Mouse (Mus musculus) T-helper 17 cell (primary cell): ENCODE measurements at regions not wholly inside any gene's neighbourhood (a gene's known extent, or its start where the extent isn't known, plus 50 kb on each side); places are given as distances from the start of the nearest gene placed in this dataset.

Experiments used
- in situ Hi-C, 2 experiments: fragments of 300-600 bp; cut with MboI, MseI; formaldehyde crosslinking; loops; 1 replicate in 1 of 2; 2 replicates in 1 of 2; pipeline ENCODE4 v1.15.1; 2025; ENCODE audit warnings: high pct_unique_total_duplicates in 2 of 2

DNA sequence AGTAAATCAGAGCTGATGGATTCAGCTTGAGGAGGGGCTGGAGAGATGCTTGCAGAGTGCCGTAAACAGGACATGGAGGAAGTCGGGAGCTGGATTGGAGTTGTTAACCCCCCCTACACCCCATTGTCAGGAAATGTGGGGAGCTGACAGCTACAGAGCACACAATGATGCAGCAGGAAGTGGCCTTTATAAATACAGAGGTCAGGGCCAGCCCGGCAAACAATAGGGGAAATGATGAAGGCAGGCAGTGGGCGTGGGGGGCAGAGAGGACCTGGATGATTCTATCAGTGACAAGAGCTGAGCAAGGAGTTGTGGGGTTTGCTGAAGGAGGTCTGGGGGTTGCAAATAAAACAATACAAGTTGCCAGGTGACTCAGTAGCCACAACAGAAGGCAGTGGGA lies 265.3 kb downstream of the Ets1 start:
- in situ Hi-C loops = no loop called here

DNA sequence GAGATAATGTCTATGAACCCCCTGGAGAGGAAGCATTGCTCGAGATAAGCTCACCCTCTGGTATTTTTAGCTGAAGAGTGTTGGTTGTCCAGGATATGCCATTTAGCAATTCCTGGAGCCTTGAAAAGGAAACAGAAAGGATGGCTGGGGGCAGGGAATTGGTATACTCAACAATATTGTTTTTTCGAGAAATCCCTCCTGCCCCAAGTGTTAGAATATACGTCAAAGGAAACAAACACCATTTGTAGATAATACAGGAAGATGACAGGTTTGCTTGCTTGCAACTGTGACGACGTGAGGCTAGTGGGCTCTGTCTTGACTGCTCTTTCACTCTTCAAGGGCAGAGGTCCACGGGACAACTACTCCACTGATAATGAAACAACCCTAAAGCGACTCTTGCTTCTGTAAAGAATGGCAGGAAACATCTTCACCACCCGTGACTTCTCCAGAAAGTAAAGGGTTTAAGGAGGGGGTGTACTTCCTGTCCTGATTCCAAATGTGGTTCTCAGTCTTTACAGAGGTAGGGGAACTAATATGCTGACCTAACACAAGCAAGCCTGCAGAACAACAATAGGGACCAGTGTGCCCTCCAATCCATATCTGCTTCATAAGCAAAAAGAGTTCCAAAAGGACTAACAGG lies 270.3 kb downstream of the Ets1 start:
- in situ Hi-C loops = no loop called here

DNA sequence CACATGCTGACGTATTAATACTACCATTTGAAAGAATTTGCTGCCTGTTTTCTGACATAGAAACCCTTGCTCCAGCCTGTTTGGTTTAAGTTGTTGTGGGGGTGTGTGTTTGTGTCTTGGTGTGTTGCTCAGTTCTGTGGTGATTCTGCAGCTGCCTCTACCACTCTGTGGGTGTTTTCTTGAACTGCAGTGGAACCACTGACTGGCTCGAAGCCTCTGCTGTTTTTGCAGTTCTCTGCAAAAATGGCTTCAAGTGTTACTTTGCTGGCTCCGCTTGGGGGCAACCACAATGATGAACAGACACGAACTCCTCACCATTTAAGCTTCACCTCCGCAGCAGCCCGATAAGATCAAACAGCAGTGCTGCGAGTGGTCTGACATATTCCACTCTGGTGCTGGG lies 274.6 kb downstream of the Ets1 start:
- in situ Hi-C loops = loop anchor here (5.0 to 10.0 kb wide), 2 partner anchors 403 to 406 kb away; no protein-coding TSS in a partner anchor

DNA sequence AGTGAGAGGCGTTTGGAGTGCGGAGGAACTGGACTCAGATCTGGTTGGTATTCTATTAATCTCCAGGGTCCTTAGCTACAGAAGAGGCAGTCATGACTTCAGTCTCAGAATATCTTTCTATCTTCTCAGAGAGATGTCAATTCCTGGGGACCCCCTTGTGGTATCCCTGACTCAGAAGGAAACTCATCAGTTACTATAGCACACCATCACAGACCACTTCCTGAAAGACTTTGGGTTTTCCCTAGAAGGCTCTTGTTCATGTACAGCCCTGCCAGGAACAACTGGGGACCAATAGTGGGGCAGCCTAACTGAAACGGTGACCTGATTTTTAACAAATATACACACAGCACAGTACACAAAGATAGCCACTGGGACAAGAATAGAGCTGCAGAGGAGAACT lies 279.6 kb downstream of the Ets1 start:
- in situ Hi-C loops = loop anchor here (5.0 to 10.0 kb wide), 2 partner anchors 48 to 411 kb away; no protein-coding TSS in a partner anchor

DNA sequence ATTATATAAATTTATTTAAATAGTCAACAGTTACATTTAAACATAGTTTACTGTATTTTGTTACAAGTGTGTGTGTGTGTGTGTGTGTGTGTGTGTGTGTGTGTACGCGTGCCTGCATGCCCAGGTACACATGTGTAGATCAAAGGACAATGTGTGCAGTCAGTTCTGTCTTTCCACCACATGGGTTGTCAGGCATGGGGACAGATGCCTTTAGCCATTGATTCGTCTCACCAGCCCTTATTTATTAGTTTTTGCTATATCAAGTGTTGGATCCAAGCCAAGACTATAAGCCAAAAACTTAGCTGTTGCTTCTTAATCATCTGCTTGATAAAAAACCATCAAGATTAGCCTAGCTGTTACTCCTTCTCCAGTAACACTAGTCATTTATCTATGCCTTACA lies 280.7 kb downstream of the Ets1 start:
- in situ Hi-C loops = loop anchor here (5.0 to 10.0 kb wide), 2 partner anchors 49 to 412 kb away; no protein-coding TSS in a partner anchor

DNA sequence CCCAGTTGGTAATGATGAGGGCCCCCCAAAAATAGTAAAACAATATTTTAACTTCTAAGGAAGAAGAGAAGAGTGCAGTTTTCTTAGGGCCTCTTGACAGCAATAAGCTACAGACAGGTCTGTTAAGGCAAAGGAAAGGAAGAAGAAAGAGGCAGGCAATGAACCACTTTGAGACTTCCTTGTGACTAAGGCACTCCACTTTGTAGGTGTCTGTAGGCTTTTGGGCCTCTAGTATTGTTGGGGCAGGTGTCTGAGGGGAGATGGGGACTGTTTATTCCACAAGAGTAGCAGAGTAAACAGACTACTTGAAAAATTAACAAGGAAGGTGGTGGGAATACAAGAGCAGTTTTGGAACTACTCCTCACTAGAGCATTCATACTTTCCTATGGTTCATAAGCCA lies 287.9 kb downstream of the Ets1 start:
- in situ Hi-C loops = no loop called here

DNA sequence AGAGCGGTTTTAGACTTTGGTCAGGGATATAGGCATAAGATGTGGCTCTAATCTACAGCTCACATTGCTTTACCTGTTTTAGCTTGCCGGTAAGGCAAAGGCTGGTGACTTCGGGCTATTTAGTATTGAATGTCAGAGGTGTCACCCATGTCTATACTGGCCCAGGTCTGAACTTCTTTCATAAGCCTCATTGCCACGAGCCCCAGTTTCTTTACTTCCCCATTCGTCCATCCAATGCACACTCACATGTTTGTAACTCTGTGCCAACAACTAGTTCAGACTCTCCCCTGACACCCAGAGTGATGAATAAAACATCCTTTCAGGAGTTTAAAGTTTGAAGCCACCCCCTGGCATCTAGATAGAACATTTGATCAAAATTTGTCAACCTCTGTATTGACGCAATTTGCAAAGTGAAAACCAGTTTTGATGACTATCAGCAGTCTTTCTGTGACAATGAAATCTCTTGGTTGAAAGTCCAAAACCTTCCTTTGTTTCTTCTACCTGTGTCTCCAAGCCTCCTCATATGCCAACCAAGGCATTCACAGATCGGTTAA lies 288.4 kb downstream of the Ets1 start:
- in situ Hi-C loops = no loop called here

DNA sequence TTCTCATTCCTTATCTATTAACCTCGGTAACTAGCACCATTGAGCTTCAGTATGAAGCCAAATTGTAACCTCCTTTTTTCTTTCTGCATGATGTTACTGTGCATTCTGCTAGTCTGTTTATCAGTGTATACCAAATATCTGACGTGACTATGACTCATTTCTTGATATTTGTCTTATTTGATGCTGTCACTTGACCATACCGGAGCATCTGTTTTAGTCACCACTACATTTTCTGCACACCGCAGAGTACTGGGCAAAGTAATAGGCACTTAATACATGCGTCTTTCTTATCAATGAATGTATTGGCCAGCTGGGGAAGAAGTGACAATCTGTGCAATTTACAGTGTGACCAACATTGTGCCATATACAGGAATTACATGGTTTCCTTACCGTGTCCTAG lies 289.0 kb downstream of the Ets1 start:
- in situ Hi-C loops = loop anchor here in 1 of 2 experiments (25.0 kb wide), 1 partner anchor 338 kb away; no protein-coding TSS in a partner anchor

DNA sequence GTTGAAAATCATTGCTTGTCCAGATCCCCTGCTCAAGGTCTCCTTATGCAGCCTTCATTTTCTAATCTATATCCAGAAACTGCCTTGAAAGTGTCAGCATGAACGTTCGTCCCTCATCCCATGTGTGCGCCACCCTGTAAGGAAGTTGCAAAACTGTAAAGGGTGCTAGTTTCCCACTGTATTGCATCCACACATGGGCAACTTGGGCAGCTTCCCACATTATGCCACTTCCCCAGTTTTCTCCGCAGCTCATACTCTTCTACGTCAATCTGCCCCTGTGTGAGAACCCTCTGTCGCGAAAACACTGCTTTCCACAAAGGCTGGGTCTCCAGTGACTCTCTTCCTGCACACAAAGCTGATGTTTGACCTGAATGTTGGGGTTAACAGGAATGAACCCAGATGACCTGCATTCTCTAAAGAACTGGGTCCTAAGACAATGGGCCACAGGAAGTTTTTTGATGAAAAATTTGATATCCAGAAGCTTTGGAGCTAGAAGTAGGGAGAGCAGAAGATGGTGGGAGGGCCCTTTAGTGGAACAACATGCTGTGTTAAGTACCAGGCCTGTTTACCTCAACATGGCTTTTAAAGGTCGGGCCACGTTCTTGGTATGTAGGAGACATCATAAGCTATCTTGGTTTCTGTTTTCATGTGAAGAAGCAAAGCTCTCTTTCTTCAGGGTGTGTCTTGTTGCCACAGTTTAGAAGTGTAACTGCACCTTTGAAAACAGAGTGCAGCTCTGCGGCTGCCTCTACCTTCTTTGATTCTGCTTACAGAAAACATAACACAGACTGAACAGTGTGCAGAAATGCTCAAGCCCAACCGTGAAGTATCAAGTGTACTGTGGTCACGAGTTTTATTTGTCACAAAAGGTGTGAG lies 289.9 kb downstream of the Ets1 start:
- in situ Hi-C loops = loop anchor here in 1 of 2 experiments (25.0 kb wide), 1 partner anchor 339 kb away; no protein-coding TSS in a partner anchor

DNA sequence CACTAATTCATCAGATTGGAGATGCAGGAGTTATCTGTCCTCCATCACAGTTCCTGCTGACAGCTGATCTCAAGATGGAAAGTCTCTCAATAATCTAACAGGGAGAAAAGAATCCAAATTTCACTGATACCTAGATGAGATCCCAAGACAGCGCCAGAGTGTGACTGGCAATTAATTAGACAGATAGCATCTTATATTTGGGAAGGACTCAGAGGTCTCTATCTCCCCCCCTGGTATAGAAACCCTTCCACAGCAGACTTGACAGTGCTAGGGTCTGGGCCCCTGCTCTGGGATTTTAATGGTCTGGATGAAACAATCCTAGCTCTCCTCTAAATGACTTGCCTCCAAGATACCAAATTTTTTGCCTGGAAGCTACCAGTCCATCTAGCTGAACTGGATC lies 291.6 kb downstream of the Ets1 start:
- in situ Hi-C loops = loop anchor here in 1 of 2 experiments (25.0 kb wide), 1 partner anchor 340 kb away; no protein-coding TSS in a partner anchor

DNA sequence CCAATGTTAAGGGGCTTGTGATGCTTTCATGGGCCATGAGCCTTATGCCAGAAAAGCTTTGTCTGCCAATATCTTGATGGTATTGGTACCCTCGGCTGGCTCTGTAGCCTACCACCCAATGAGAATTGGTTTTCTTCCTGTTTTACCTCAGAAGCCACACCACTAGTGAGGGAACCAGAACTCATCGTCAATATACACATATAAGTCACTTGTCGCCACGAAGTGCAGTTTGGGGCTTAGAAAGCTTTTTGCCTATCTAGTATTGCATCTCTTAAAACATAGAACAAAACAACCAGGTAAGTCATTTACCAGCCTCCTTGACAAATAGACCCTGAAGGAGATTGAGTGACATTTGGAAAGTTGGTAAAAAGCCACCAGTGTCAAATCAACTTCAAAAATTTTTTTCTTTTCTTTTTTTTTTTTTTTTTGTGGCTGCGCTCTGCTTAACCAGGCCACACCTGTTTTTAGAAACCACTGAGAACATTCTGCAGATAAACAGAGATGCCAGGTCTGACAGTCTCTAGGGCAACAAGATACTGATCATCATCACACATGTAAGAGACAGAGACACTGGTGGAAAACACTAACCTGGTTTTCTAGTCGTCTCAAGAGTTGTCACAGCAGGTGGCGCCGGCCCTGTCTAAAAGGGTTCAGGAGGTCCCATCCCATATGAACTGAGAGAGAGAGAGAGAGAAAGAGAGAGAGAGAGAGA lies 292.4 kb downstream of the Ets1 start:
- in situ Hi-C loops = loop anchor here in 1 of 2 experiments (25.0 kb wide), 1 partner anchor 341 kb away; no protein-coding TSS in a partner anchor

DNA sequence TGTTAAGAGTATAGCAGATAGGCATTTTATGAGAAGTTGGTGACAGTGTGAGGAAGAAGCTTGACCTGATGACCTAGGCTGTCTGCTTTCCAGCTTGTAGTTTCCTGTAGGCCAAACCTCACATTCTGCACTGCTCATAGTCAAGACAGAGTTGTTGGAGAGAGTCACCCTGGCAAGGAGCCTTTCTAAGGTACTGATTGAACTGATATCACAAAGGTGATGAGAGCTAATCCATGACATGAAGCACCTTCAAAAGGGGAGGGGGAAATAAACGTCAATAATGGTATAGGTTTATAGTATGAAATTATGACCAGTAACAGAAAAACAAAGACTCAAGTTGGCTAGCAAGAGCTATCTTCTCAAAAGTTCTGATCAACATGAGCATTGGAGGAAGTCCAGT lies 293.3 kb downstream of the Ets1 start:
- in situ Hi-C loops = loop anchor here in 1 of 2 experiments (25.0 kb wide), 1 partner anchor 342 kb away; no protein-coding TSS in a partner anchor

DNA sequence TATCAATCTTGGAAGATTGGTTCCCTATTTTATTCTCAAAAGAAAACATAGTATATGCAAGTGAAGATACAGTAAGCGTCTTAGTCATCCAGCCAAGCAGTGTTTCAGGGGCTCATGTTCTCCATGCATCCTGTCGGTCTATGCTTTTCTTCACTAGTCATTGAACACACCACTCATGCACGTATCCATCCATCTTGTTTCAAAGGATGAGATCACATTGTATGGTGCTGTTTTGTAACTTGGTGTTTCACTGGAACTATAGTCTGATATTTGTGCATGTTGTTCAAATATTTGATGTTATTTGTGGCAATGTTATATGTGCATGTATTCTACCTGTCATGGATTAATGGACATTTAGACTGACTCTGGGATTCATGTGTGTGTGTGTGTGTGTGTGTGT lies 293.8 kb downstream of the Ets1 start:
- in situ Hi-C loops = loop anchor here in 1 of 2 experiments (10.0 to 25.0 kb wide), 3 partner anchors 195 to 1905 kb away; no protein-coding TSS in a partner anchor

DNA sequence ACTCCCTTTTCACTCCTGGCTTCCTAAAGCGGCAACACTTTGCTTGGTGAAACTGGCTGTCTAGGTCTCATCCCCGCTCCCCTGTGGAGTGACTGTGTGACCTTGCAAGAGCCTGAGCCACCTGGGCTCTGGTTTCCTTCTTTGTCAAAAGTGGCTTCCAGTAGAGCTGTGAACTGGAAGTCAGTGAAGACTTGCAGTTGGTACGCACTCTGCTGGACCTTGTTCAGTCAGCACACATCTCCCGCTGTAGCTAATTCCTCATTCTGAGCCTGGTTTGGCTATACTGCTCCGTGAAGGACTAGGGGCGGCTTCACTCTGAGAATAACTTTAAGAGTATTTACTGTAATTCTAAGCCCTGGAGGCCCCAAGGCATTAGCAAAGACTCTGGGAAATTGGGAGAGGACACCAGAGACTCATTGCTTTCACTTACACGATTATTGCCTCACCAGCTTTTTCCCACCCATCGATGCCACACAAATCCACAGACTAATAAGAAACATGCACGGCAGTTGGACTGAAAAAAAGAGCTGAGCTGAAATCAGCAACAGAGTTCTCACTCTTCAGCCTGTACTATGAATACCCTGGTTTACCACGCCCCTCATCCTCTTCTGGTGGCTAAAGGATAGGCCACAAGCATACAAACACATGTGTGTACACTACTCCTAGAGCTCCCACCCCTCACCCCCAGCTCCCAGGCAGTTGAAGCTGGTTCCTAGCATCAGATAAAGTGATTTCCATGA lies 295.4 kb downstream of the Ets1 start:
- in situ Hi-C loops = loop anchor here in 1 of 2 experiments (10.0 to 25.0 kb wide), 3 partner anchors 197 to 1907 kb away; no protein-coding TSS in a partner anchor

DNA sequence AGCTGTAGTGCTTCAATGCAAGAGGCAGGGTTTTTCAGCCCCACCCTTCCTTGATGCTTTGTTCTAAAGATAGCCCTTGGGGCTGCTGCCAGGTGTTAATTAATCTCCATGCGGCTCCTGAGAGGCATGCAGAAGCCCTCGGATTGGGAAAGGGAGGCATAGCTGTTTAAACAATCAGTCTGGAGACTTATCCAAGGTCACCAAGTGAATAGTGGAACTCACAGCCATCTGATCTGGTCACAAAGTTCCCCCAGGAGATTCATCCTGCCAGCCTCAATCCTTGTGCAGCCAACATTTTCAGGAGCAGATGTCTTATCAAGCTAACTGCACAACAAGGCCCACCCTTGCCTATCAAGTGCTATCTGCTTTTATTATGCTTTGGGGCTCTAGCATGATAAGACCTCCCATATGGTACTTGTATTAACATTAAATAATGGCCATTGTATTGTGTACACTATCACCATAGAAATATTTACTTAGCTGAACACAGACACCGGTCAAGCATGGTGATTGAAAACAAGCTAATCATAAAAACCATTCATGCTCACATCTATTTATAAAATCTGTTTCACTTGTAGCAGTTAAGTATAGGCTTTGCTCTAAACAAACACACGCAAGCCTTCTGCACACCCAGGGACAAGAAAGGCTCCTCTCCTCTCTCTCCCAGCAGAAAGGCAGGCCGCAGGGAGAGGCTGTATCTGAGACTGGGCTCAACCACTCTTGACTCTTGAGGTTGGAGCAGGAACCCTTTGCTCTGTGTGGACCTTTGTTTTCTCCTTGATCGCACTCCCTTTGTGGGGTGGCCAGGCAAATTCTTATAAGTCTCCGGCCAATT lies 297.4 kb downstream of the Ets1 start:
- in situ Hi-C loops = loop anchor here in 1 of 2 experiments (10.0 to 25.0 kb wide), 3 partner anchors 199 to 1909 kb away; no protein-coding TSS in a partner anchor

DNA sequence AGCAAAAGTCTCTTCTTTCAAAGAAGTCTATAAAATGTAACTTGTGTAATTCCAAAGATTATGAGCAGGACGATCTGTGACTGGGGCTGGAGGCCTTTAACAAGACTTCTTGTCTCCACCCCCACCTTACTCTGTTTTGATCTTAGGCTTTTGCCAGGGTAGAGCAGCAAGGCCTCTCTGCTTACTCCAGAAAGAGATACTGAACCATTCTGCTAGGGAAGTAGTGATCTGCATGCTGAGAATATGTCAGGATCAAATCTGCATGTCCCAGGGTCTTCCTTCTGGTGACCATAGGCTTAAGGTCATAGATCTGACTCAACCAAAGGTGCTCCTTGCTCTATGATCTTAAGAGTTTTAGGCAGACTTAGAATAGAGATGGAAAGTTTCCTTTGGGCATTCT lies 298.4 kb downstream of the Ets1 start:
- in situ Hi-C loops = loop anchor here in 1 of 2 experiments (10.0 to 25.0 kb wide), 3 partner anchors 200 to 1910 kb away; no protein-coding TSS in a partner anchor

DNA sequence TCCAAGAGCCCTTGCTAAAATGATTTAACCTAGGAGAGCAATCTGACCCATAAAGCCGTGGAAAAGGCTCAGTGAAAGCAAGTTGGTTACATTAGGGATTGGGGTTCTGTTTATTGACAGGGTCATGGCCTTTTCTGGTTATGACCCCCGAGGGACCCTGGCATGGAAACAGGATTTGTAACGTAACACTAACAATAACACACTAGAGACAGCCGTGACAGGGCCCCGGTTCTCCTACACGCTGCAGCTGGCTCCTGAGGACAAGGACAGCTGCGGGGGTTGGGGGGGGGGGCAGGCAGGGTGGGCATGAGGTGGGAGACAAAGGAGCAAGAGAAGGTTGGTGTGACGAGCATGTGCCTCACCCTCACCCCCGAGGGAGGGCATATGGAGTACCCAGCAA lies 300.4 kb downstream of the Ets1 start:
- in situ Hi-C loops = loop anchor here (5.0 to 25.0 kb wide), 5 partner anchors 39 to 1912 kb away; no protein-coding TSS in a partner anchor

DNA sequence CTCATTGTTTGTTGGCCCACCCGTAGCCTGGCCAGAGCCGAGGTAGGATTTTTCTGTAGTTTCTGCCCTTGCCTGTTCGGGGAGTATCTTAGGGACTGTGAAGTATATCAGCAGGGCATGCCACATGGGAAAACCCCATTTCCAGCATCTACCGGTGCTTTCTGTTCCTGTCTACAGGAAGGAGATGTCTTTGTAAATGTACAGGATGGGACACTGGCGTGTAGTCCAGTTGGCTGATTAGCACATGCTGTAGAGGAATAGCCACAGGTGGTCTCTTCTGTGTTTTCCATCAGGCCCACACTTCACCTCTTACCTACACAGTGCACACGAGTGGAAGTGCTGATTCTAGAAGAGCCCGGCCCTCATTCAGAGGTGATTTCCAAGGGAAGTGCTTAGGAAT lies 301.4 kb downstream of the Ets1 start:
- in situ Hi-C loops = loop anchor here (5.0 to 25.0 kb wide), 5 partner anchors 40 to 1913 kb away; no protein-coding TSS in a partner anchor

DNA sequence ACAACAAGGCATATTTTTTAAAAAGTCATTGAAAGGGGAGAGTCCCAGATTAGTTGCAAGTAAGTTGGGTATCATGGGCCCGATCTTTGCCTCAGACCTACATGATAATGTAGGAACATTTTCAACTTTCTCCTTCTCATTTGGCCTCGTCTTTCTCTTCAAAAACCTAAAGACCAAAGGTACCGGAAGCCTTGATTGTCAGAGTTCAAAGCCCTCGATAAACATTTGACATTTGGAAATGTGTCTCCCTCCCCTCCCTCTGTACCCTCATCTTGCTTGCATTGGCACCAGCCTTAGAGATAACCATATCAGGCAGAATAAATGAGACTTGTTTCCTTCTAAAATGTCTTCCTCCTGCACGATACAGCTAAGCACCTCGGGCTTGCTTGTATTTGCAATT lies 302.8 kb downstream of the Ets1 start:
- in situ Hi-C loops = loop anchor here (5.0 to 25.0 kb wide), 5 partner anchors 42 to 1914 kb away; no protein-coding TSS in a partner anchor
